Comparison of ENCODE assay signal across 8 mouse cellular contexts in genomic region chr3:27371725-27372650, GRCm38 (mm10). TPM values are rescaled to one million over a fixed set of nuclear protein-coding genes. Genes with fewer than 3 reads are reported as not detected.
DNase-seq lines count a peak whose midpoint lies in the region; ATAC-seq lines count a peak whose summit lies in the region.

No protein-coding gene starts in this region.

- H3K9me3 ChIP-seq in heart, embryonic 12.5 days (replicated peaks): no peaks in the 10 kb centered on the region
- no peaks in the 10 kb centered on the region for H3K9me3 ChIP-seq in forebrain, embryonic 15.5 days
- no peaks in the 10 kb centered on the region for H3K9me3 ChIP-seq in midbrain, embryonic 13.5 days

- peaks cover 61% of the 10 kb centered on the region for H3K27me3 ChIP-seq in heart, embryonic 12.5 days (replicated peaks)
- H3K27me3 ChIP-seq in forebrain, embryonic 15.5 days: peaks cover 49% of the 10 kb centered on the region
- peaks cover 62% of the 10 kb centered on the region for H3K27me3 ChIP-seq in midbrain, embryonic 13.5 days

- no peaks in the 10 kb centered on the region for H3K36me3 ChIP-seq in heart, embryonic 12.5 days
- no peaks in the 10 kb centered on the region for H3K36me3 ChIP-seq in forebrain, embryonic 15.5 days
- H3K36me3 ChIP-seq in midbrain, embryonic 13.5 days: no peaks in the 10 kb centered on the region

- H3K4me1 ChIP-seq in heart, embryonic 12.5 days (replicated peaks): peaks cover 14% of the 10 kb centered on the region
- peaks cover 26% of the 10 kb centered on the region for H3K4me1 ChIP-seq in forebrain, embryonic 15.5 days
- peaks cover 19% of the 10 kb centered on the region for H3K4me1 ChIP-seq in midbrain, embryonic 13.5 days (replicated peaks)

- WGBS in heart, embryonic 12.5 days: 3% methylated on average over 77 of the region's 77 CpGs
- WGBS in forebrain, embryonic 15.5 days: under 1% methylated on average over 76 of the region's 77 CpGs
- 2% methylated on average over 77 of the region's 77 CpGs for WGBS in midbrain, embryonic 13.5 days

- no peak overlapping the region for H3K9ac ChIP-seq in heart, embryonic 12.5 days
- peak overlapping the region; percentile 33; the same call in 1 of the 2 replicates for H3K9ac ChIP-seq in forebrain, embryonic 15.5 days (replicated peaks)
- peak overlapping the region; percentile 52 for H3K9ac ChIP-seq in midbrain, embryonic 13.5 days (replicated peaks)

- H3K4me3 ChIP-seq in heart, embryonic 12.5 days: peak overlapping the region; percentile 27
- peak overlapping the region; percentile 45 for H3K4me3 ChIP-seq in forebrain, embryonic 15.5 days
- peak overlapping the region; percentile 47 for H3K4me3 ChIP-seq in midbrain, embryonic 13.5 days (replicated peaks)

- DNase-seq in heart, postnatal 4 days: no peak
- DNase-seq in ES-CJ7 (ENCODE audit: low read depth, low spot score) (peak; percentile 16), adipocyte (ENCODE audit: low spot score) (no peak)
- DNase-seq in urinary bladder, adult 18-20 months (ENCODE audit: low spot score in 2 of 2): no peak
- DNase-seq in thymus, postnatal 10 days (ENCODE audit: low spot score in 2 of 2): no peak

- no peak for ATAC-seq in heart, embryonic 12.5 days (ENCODE audit: insufficient number of reproducible peaks, low FRiP score)
- peak; percentile 62 for ATAC-seq in forebrain, embryonic 15.5 days (replicated peaks)
- ATAC-seq in midbrain, embryonic 13.5 days: peak; percentile 60

- H3K4me2 ChIP-seq in heart, embryonic 12.5 days: peak overlapping the region; percentile 53
- peak overlapping the region; percentile 91 for H3K4me2 ChIP-seq in forebrain, embryonic 15.5 days (replicated peaks)
- H3K4me2 ChIP-seq in midbrain, embryonic 13.5 days (replicated peaks): peak overlapping the region; percentile 92

- H3K27ac ChIP-seq in heart, embryonic 12.5 days (ENCODE audit: poor library complexity, severe bottlenecking): no peak overlapping the region
- H3K27ac ChIP-seq in forebrain, embryonic 15.5 days (replicated peaks): no peak overlapping the region
- no peak overlapping the region for H3K27ac ChIP-seq in midbrain, embryonic 13.5 days

RNA-seq across cellular contexts. Expression of gene Ghsr, which starts 0.8 kb away (rescaled TPM):
- not detected in 2 replicates for polyA plus RNA-seq in heart, embryonic 12.5 days (2016; fragmentation: Nextera tagmentation; extraction: Ambion mirVana)
- not detected for total RNA-seq in heart, postnatal 4 days (2021)
- polyA plus RNA-seq in forebrain, embryonic 15.5 days (2015; fragmentation: Nextera tagmentation; extraction: Ambion mirVana): 0.05 TPM in 1 of 2 replicates, not detected in the other
- 0.13 and 0.27 TPM in 2 replicates for polyA plus RNA-seq in midbrain, embryonic 13.5 days (2015; fragmentation: Nextera tagmentation; extraction: Ambion mirVana)

RNA-seq across cellular contexts. Expression of gene Tnfsf10, which starts 55.2 kb away (rescaled TPM):
- not detected in 2 replicates for polyA plus RNA-seq in heart, embryonic 12.5 days (2016; fragmentation: Nextera tagmentation; extraction: Ambion mirVana)
- total RNA-seq in heart, postnatal 4 days (2021): 1 to 10 TPM; 5.5 to 7.1 TPM
- polyA plus RNA-seq in forebrain, embryonic 15.5 days (2015; fragmentation: Nextera tagmentation; extraction: Ambion mirVana): 0.10 and 0.17 TPM in 2 replicates
- polyA plus RNA-seq in midbrain, embryonic 13.5 days (2015; fragmentation: Nextera tagmentation; extraction: Ambion mirVana): 0.06 and 0.07 TPM in 2 replicates
